Mouse (Mus musculus): ENCODE data around the gene Cenpx.

DNA sequence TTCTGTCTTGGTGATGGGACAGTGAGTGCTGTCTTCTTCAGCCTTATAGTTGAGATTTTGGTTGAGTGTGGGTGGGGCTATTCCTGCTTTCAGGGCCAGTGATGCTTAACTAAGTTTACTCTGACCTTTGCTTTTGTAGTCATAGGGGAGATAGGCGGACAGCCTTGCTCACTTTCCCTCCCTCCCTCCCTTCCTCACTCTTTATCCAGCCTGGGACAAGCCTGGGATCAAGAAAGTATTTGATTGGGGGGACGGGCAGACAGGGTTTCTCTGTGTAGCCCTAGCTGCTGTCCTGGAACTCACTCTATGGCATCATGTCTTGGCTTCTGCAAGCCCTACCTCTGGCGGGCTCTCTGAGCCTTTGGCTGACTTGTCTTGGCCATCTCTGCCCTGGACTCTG, 20.1 kb downstream of the Cenpx start:
- no peak for TF ChIP-seq CTCF (IDR thresholded peaks at IDR 0.05; ENCODE audit: low read depth)
- no peak for TF ChIP-seq EP300 (IDR thresholded peaks at IDR 0.05; ENCODE audit: low read depth)

Measured in heart, postnatal 0 days (tissue).